Mouse (Mus musculus): Measurements from ENCODE around the gene Med17.
"Not testable (repeated sequence)": the region's sequence is repeated elsewhere in the genome, so short reads cannot be mapped to it uniquely, and the experiment has no call there.

Gene Med17

GRCm38 (mm10) chr9:15279649-15280490, at the start of gene Med17:
Med17 (minus strand) TSS chr9:15279931.
- peak; percentile 91 for DNase-seq (ENCODE audit: low spot score)

DNA sequence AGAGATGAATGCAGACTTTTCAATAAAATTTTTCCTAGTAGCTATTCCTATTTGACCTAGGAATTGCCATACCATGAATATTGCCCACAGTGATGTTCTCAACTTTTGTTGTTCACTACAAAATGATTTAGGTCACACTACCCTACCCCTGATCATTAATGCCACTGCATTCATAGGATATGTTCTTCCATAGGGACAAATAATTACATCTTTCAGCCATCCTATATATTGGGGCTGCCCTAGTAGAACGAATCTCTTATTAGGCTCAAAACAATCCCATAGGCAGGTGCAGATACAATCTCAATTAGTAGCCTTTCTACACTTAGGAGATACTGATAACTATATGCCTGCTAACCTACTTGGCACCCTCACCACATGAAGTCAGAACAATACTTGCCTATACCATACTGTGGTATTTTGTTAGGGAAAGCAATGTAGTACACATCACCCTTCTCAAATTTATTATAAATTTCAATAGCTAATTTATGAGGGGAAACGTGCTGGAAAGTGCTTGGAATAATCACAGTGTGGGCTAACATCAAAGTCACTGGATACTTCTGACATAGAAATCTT, 38.5 kb upstream of the Med17 start:
- no peak for DNase-seq (ENCODE audit: low spot score)

- DNase-seq (ENCODE audit: low spot score): no peak
These were observed 37.8 kb upstream of the Med17 start for GRCm38 (mm10) chr9:15317223-15318169.

GRCm38 (mm10) chr9:15316296-15316695, 36.6 kb upstream of the Med17 start:
- not testable (repeated sequence) for DNase-seq (ENCODE audit: low spot score)

- no peak for DNase-seq (ENCODE audit: low spot score)
These were observed 34.9 kb upstream of the Med17 start for GRCm38 (mm10) chr9:15314619-15315018.

GRCm38 (mm10) chr9:15313633-15314032, 33.9 kb upstream of the Med17 start:
- DNase-seq (ENCODE audit: low spot score): no peak

GRCm38 (mm10) chr9:15312054-15312735, 32.5 kb upstream of the Med17 start:
- DNase-seq (ENCODE audit: low spot score): no peak

GRCm38 (mm10) chr9:15310179-15310578, 30.4 kb upstream of the Med17 start:
- DNase-seq (ENCODE audit: low spot score): no peak

- no peak for DNase-seq (ENCODE audit: low spot score)
These were observed 29.7 kb upstream of the Med17 start for GRCm38 (mm10) chr9:15309425-15309824.

- no peak for DNase-seq (ENCODE audit: low spot score)
These were observed 28.5 kb upstream of the Med17 start for GRCm38 (mm10) chr9:15308254-15308653.

DNA sequence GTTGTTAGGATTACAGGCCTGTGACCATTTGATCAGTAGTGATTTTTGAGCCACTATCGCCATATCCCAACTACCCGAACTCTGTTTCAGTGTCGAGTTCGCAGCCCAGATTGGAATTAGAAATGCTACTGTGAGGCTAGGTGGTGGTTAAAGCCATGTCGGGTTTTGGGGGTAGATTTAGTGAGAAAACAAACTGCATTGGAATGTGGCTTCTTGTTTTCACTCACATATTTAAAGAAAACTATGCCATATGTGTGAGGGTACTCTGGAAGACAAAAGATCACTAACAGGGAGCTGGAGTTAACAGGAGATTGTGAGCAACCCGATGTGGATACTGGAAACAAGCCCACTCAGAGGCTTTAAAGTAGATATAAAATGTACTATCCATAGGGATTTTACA, 27.5 kb upstream of the Med17 start:
- no peak for DNase-seq (ENCODE audit: low spot score)

- no peak for DNase-seq (ENCODE audit: low spot score)
These were observed 26.8 kb upstream of the Med17 start, which contains the start of gene 4931406C07Rik for GRCm38 (mm10) chr9:15306398-15307119. 4931406C07Rik (minus strand) TSS chr9:15306448.

DNA sequence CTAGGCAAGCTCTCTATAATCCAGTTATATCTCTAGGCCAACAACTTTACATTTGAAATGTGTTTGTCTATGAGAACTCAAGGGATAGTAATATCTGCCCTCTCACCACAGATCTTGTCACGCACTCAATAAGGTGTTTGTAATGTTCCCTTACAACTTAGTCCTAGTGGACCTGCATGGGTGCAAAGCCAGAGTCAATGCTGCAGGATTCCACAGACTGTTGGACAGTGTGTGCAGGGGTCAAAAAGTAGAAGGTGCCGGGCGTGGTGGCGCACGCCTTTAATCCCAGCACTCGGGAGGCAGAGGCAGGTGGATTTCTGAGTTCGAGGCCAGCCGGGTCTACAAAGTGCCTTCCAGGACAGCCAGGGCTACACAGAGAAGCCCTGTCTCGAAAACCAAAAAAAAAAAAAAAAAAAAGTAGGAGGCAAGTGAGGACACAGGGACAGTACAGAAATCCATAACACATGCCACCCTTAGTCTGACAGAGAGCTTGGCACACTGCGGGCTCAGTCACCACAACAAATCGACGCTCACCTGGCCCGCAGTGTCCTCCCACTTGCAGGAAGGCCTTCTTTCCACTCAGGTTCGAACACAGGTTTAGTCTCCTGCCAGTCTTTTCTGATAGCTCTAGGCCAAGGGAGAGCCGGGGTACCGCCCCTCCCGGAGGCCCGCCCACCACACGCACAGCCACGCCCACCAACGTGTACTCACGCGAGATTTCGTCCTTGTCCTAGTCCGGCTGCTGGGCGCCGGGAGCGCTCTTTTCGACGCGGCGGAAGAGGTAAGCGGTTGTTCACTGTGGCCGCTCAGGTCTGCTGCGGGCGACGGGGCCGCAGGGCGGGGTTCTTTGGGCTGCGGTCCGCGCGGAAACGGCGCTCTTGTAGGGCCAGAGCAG, 26.0 kb upstream of the Med17 start, which contains the start of gene Taf1d:
Gene Taf1d, plus strand, starts transcription at position 712 of the 895 bp plus-strand sequence.
- DNase-seq (ENCODE audit: low spot score): peak; percentile 97

DNA sequence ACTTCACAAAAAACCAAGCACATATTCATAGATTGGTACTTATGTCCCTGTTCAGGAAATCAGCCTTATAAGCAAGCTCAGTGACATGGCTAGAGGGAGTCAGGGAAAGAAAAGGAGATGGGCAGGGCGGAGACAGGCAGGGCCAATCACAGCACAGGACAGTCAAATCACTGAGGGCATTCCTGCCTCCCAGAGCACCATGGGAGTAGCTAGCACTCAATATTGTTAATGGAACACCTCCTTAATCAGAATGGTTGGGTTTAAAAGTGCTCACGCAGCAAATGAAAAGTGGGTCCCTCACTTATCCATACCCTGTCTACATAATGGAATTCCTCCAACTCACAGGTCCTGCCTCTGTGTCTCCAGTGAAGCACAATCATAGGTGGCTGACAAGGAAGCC, 23.1 kb upstream of the Med17 start:
- DNase-seq (ENCODE audit: low spot score): no peak

- not testable (repeated sequence) for DNase-seq (ENCODE audit: low spot score)
These were observed 22.3 kb upstream of the Med17 start for GRCm38 (mm10) chr9:15302006-15302405.

DNA sequence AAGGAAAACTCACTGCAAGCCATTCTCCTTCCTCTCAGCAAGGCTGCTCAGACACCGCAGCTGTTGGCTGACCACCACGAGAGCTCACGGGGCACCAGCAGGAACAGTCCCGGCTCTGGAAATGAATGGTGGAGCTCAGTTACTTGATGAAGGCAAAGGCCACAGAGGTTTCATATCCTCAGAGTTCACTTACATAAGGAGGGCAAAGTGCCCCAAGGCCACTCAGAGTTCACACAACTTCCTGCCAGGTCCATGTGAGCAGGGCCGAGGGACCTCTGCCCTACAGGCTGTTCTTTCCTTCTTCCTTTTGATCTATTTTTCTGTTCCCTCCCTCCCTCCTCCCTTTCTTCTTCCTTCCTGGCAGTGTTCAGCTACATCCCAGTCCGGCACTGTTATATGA, 21.7 kb upstream of the Med17 start:
- no peak for DNase-seq (ENCODE audit: low spot score)

DNA sequence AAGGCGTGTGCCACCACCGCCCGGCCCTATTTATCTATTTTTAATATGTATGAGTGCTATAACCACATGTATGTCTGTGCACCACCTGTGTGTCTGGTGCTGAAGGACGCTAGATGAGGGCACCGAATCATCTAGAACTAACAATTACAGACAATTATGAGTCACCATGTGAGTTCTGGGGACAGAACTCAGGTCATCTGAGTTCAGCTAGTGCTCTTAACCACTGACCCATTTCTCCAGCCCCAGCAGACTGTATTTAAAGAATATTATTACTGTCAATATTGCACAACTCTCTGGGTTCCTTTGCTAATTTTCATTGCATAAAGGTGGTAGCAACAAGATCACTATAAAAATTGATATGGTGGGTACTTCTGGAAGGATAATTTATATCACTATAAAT, 20.3 kb upstream of the Med17 start:
- DNase-seq (ENCODE audit: low spot score): no peak

DNA sequence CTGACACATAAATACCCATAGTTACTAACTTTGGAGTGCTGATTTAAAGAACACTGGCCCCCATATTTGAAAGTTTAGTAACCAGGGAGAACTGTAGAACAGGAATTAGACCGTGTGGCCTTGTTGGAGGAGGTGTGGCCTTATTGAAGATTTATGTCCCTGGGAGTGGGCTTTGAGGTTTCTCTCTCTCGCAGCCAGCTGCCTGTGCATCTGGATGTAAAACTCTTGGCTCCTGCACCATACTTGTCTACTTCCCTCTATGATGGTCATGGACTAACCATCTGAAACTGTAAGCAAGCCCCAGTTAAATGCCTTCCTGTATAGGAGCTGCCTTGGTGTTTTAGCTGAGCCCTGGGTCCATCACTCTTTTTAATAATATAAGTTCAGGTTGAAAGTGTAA, 18.7 kb upstream of the Med17 start:
- no peak for DNase-seq (ENCODE audit: low spot score)

- no peak for DNase-seq (ENCODE audit: low spot score)
These were observed 17.4 kb upstream of the Med17 start for GRCm38 (mm10) chr9:15297112-15297511.

DNA sequence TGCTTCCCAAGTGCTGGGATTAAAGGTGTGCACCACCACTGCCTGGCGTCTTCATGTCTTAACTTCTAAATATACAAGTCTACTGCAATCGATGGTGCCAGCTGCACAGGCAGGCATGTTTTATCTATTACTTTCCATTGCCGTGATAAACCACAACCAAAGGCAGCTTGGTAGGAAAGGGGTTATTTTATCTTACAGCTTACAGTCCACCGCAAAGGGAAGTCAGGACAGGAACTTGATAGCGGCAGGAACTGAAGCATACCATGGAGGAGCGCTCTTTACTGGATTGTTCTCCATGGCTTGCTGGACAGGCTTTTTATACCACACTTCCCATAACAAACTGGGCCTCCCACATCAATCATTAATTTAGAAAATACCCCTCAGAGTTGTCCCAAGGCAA, 9.5 kb upstream of the Med17 start:
- no peak for DNase-seq (ENCODE audit: low spot score)

Measured in T-cell, adult 2 months (primary cell).